Mouse (Mus musculus) megakaryocyte, embryonic 14.5 days (primary cell): Measurements from ENCODE around the gene Gm20777.
"Not testable (repeated sequence)": the region's sequence is repeated elsewhere in the genome, so short reads cannot be mapped to it uniquely, and the experiment has no call there.

Experiments
- FLI1 ChIP-seq: IDR thresholded peaks from 2 replicates; pipeline ENCODE4 v1.6.1; 2012; ENCODE audit warnings: low read length, inconsistent platforms, mixed read lengths
- GATA1 ChIP-seq: IDR thresholded peaks from 3 replicates; pipeline ENCODE4 v1.6.1; 2012; ENCODE audit warnings: mixed read lengths, low read length, inconsistent platforms, borderline replicate concordance

- TF ChIP-seq FLI1, GATA1: not testable (repeated sequence)
Observed at GRCm38 (mm10) chrY:10708226-10708625, 44.0 kb downstream of the Gm20777 start.
